Mouse (Mus musculus): ENCODE data around the gene Acer3. TPM values are rescaled to one million over a fixed set of nuclear protein-coding genes. Genes with fewer than 3 reads are reported as not detected.

The Acer3 gene
- 34.8 TPM for polyA plus RNA-seq (2014; fragmentation: Illumina TruSeq; extraction: RNeasy Lipid Tissue Mini Kit (QIAGEN cat#74804); ENCODE audit: low read depth, low replicate concordance)

DNA sequence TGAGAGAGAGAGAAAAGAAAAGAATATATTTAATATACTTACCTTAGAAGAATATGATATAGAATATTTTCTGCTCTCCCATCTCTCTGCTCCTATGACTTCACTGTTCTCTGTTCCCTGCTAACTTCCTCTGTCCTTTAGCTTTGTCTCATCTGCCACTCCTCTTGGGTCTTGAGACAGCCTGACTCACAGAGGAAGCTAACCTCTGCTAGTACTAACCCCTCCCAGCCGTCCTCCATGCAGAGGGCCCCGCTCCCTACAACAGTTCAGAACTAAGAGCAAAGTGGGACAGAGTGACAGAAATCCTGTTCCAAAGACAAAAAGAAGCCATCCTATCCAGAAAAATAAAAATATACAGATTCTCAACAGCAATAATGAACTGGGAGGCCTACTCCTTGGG lies at the start of gene Acer3:
Acer3 (minus strand) TSS at position 126 of the 400 bp plus-strand sequence.

DNA sequence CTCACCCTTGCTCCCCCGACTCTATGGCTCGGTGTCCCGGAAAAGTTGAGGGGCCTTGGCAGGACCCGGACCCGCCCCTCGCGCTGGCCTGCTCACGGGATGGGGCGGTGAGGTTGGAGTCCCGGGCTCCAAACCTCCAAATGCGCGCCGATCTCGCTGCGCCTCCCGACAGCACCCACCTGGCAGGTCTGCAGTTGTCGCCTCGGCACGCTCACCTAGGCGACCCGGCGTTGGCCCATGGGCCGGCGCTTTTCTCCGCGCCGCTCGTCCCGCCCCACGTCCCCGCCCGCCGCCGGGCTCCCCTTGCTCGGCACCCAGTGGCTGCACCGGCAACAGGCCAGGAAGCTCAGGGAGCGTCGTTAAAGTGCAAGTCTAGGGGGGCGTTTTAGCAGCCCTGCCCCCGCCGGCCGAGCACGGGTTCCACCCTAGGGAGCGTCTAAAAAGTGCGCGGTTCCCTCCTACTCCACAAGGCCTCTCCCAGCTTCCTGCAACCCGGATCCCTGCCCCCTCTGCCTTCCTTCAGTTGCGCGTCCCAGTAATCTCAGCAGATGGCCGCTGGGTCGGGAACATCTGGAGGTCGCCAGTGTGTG lies 40.1 kb upstream of the Acer3 start, which contains the start of gene Tsku:
Tsku (minus strand) TSS at position 266 of the 590 bp plus-strand sequence.

DNA sequence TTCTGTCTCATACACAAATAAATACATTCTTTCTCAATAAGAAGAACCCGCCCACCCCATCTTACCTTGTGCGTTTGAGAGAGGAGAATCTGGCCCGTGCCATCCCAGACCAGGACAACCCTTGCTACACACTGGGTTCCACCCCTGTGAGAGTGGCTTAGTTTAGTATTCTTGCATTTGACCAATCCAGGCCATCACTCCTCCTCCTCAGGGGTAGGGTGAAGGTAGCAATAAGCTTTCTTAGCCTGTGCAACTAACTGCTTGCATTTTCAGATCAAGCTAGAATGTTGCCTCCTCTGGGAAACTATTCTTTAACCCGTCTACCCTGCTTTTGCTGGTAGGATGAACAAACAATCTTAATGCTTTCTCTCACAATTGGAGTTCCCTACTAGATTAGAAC lies 121.6 kb downstream of the Acer3 start, which contains the start of gene B3gnt6:
B3gnt6 (minus strand) TSS at position 101 of the 400 bp plus-strand sequence.

DNA sequence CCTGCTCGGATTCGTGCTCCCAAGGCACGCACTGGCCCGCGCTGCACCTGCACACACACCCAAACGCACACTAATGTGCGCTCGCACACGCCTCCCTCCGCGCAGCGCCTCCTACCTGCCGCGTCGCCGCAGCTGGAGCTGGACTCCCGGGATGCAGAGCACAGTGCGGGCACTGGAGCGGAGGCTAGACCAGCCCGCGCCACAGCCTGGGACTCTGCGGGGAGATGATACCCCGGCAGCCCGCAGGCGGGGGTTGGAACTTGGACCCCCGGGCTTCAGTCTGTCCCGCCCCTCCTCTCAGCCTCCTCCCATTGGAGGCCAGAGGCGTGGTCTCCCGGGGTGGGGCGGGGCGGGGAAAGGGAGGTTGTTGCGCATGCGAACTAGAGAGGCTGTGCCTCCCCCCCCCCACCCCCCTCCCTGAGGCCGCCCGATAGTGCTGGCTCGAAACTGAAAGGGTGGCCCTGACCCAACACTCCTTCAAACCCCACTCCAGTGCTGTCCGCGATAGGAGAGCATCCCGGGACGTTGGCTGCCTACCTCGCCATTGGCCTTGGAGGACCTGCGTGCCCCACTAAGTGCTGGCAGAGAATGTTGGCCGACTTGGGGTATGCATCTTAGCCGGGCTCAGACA lies 143.0 kb downstream of the Acer3 start, which contains the start of gene Capn5:
Capn5 (minus strand) TSS at position 346 of the 631 bp plus-strand sequence.

Other genes starting within 250 kb of the Acer3 start
- gene Myo7a, start 201.7 kb downstream of the Acer3 start, polyA plus RNA-seq (2014; fragmentation: Illumina TruSeq; extraction: RNeasy Lipid Tissue Mini Kit (QIAGEN cat#74804); ENCODE audit: low read depth, low replicate concordance): 2.0 TPM
- not detected for gene Omp, start 175.7 kb downstream of the Acer3 start, polyA plus RNA-seq (2014; fragmentation: Illumina TruSeq; extraction: RNeasy Lipid Tissue Mini Kit (QIAGEN cat#74804); ENCODE audit: low read depth, low replicate concordance)
- 0.40 TPM for gene Capn5, start 142.9 kb downstream of the Acer3 start, polyA plus RNA-seq (2014; fragmentation: Illumina TruSeq; extraction: RNeasy Lipid Tissue Mini Kit (QIAGEN cat#74804); ENCODE audit: low read depth, low replicate concordance)
- gene B3gnt6, start 121.7 kb downstream of the Acer3 start, polyA plus RNA-seq (2014; fragmentation: Illumina TruSeq; extraction: RNeasy Lipid Tissue Mini Kit (QIAGEN cat#74804); ENCODE audit: low read depth, low replicate concordance): not detected
- gene Tsku, start 40.1 kb upstream of the Acer3 start, polyA plus RNA-seq (2014; fragmentation: Illumina TruSeq; extraction: RNeasy Lipid Tissue Mini Kit (QIAGEN cat#74804); ENCODE audit: low read depth, low replicate concordance): 4.0 TPM
- gene Gucy2d, start 119.2 kb upstream of the Acer3 start, polyA plus RNA-seq (2014; fragmentation: Illumina TruSeq; extraction: RNeasy Lipid Tissue Mini Kit (QIAGEN cat#74804); ENCODE audit: low read depth, low replicate concordance): not detected
- gene Lrrc32, start 168.1 kb upstream of the Acer3 start, polyA plus RNA-seq (2014; fragmentation: Illumina TruSeq; extraction: RNeasy Lipid Tissue Mini Kit (QIAGEN cat#74804); ENCODE audit: low read depth, low replicate concordance): 0.50 TPM